Mouse (Mus musculus): Measurements from ENCODE around the gene Gpr15.

Gene Gpr15

GRCm38 (mm10) chr16:58718666-58719120, at the start of gene Gpr15:
Gpr15 (minus strand) TSS chr16:58719070.
- DNase-seq: no peak

- DNase-seq: no peak
These were observed 44.2 kb upstream of the Gpr15 start, which contains the start of gene Olfr172 for GRCm38 (mm10) chr16:58763076-58763475. Olfr172 (minus strand) TSS chr16:58763176.

GRCm38 (mm10) chr16:58756191-58756590, 37.3 kb upstream of the Gpr15 start:
- DNase-seq: no peak

- DNase-seq: no peak
These were observed 32.4 kb upstream of the Gpr15 start for GRCm38 (mm10) chr16:58751314-58751713.

- DNase-seq: no peak
These were observed 27.8 kb upstream of the Gpr15 start for GRCm38 (mm10) chr16:58746715-58747114.

GRCm38 (mm10) chr16:58740751-58741150, 21.9 kb upstream of the Gpr15 start:
- DNase-seq: no peak

GRCm38 (mm10) chr16:58738800-58739199, 19.9 kb upstream of the Gpr15 start:
- DNase-seq: no peak

- DNase-seq: no peak
These were observed 19.3 kb upstream of the Gpr15 start for GRCm38 (mm10) chr16:58738205-58738604.

GRCm38 (mm10) chr16:58728176-58728671, 9.4 kb upstream of the Gpr15 start:
- no peak for DNase-seq

GRCm38 (mm10) chr16:58727477-58728131, 8.7 kb upstream of the Gpr15 start, which contains the start of gene Cldnd1:
Cldnd1 (plus strand) TSS chr16:58727910.
- peak; percentile 93 for DNase-seq

GRCm38 (mm10) chr16:58726680-58727476, 8.0 kb upstream of the Gpr15 start:
- no peak for DNase-seq

- DNase-seq: no peak
These were observed 3.4 kb upstream of the Gpr15 start for GRCm38 (mm10) chr16:58722292-58722691.

- DNase-seq: no peak
These were observed 3.9 kb downstream of the Gpr15 start for GRCm38 (mm10) chr16:58715018-58715417.

- no peak for DNase-seq
These were observed 5.7 kb downstream of the Gpr15 start for GRCm38 (mm10) chr16:58713128-58713527.

GRCm38 (mm10) chr16:58712221-58712620, 6.6 kb downstream of the Gpr15 start:
- no peak for DNase-seq

GRCm38 (mm10) chr16:58709536-58709935, 9.3 kb downstream of the Gpr15 start:
- no peak for DNase-seq

- DNase-seq: no peak
These were observed 10.0 kb downstream of the Gpr15 start for GRCm38 (mm10) chr16:58708601-58709475.

- no peak for DNase-seq
These were observed 11.5 kb downstream of the Gpr15 start for GRCm38 (mm10) chr16:58707276-58707905.

- no peak for DNase-seq
These were observed 13.9 kb downstream of the Gpr15 start for GRCm38 (mm10) chr16:58704999-58705398.

GRCm38 (mm10) chr16:58703382-58704124, 15.3 kb downstream of the Gpr15 start:
- no peak for DNase-seq

GRCm38 (mm10) chr16:58702329-58702932, 16.4 kb downstream of the Gpr15 start:
- no peak for DNase-seq
